ENCODE assay signal across 28 mouse cellular contexts in the genomic region with DNA sequence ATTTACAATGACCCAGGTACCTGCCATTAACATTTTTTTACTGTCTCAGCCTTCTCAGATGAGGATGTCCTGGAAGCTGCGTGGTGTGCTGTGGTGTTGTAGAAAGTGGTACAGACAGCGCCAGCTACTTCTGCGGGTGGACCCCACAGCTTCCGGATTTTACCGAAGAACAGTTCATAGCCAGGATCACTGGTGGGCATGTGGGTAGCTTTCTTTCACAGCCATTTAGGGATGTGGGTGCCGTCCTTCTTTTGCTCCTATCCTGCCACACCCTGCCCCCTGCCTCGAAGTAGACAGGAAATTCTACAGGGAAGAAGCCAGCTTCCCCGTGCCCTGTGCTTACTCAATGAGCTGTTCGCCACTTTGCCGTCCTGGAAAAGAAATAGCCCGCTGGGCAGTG. TPM values are rescaled to one million over a fixed set of nuclear protein-coding genes. Genes with fewer than 3 reads are reported as not detected.
"Had no signal": no experiment of that assay in that cellular context is flagged by ENCODE, and none has a peak within 500 bp of the region (broad histone marks: within the 10 kb centered on the region; RNA-seq: fewer than 3 reads in every experiment).

No protein-coding gene starts in this region.

- H3K27me3 ChIP-seq: heart, embryonic 13.5 days; heart, embryonic 15.5 days; hindbrain, embryonic 12.5 days; intestine, embryonic 15.5 days; limb, embryonic 15.5 days; liver, embryonic 12.5 days had no signal

- H3K9me3 ChIP-seq: hindbrain, embryonic 12.5 days; intestine, embryonic 15.5 days; limb, embryonic 15.5 days; liver, embryonic 12.5 days had no signal

- H3K4me2 ChIP-seq: heart, embryonic 11.5 days; heart, embryonic 13.5 days; heart, embryonic 15.5 days; hindbrain, embryonic 12.5 days; hindbrain, embryonic 14.5 days; intestine, embryonic 15.5 days; limb, embryonic 13.5 days; limb, embryonic 15.5 days; liver, embryonic 12.5 days had no signal

- H3K4me3 ChIP-seq: gastrocnemius, adult 2 months; heart, adult 2 months; heart, embryonic 13.5 days; heart, embryonic 15.5 days; hindbrain, embryonic 12.5 days; intestine, embryonic 15.5 days; layer of hippocampus, adult 2 months; limb, embryonic 13.5 days; limb, embryonic 15.5 days; liver, embryonic 12.5 days had no signal

- H3K36me3 ChIP-seq: heart, embryonic 13.5 days; heart, embryonic 15.5 days; hindbrain, embryonic 12.5 days; intestine, embryonic 15.5 days; limb, embryonic 13.5 days; limb, embryonic 15.5 days; liver, embryonic 12.5 days had no signal

- H3K9ac ChIP-seq: heart, embryonic 13.5 days; heart, embryonic 15.5 days; hindbrain, embryonic 12.5 days; hindbrain, embryonic 14.5 days; intestine, embryonic 15.5 days; limb, embryonic 13.5 days; limb, embryonic 15.5 days; liver, embryonic 12.5 days; liver, embryonic 14.5 days had no signal

- DNase-seq: gastrocnemius, adult 2 months; gastrocnemius, postnatal 10 days; gastrocnemius, postnatal 25 days; heart, adult 11 months; heart, adult 2 months; heart, postnatal 14 days; heart, postnatal 36 days; kidney, adult 18-20 months; kidney, adult 8-10 months; kidney, postnatal 10 days; kidney, postnatal 25 days; kidney, postnatal 4 days; layer of hippocampus, postnatal 36 days; left cerebral cortex, postnatal 4 days had no signal

- H3K27ac ChIP-seq: gastrocnemius, adult 2 months; heart, adult 2 months; heart, embryonic 13.5 days; heart, embryonic 15.5 days; hindbrain, embryonic 12.5 days; hindbrain, embryonic 14.5 days; intestine, embryonic 15.5 days; layer of hippocampus, adult 2 months; limb, embryonic 13.5 days; limb, embryonic 15.5 days; liver, embryonic 12.5 days; liver, embryonic 14.5 days had no signal

- ATAC-seq: hindbrain, embryonic 16.5 days; inflammation-experienced regulatory T-cells, adult 6 months; intestine, embryonic 15.5 days; intestine, postnatal 0 days; liver, embryonic 12.5 days had no signal

RNA-seq across cellular contexts. Expression of a gene that starts 11.7 kb away (rescaled TPM):
- polyA plus RNA-seq: inflammation-experienced regulatory T-cells, adult 6 months had no signal
